Comparison of ENCODE assay signal across 8 mouse cellular contexts in the genomic region with DNA sequence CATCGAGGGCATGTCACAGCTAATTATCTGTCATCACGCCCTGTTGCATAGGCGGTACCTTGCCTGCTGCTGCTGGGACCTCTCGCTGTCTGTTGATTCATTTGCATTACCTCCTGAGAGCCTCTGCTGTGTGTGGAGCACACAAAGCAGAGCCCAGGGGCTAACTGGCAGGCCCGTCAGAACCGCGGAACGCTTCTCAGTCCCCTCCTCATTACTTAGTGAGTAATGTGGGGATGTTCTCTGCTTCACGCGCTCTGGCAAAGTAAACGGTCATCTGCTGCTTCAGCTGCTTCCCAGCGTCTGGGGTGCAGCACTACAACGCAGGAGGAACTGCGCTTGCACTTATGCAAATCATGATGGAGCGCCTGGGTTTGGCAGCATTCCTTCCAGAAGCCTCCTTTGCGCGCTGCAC. TPM values are rescaled to one million over a fixed set of nuclear protein-coding genes. Genes with fewer than 3 reads are reported as not detected.
DNase-seq lines count a peak whose midpoint lies in the region; ATAC-seq lines count a peak whose summit lies in the region.

No protein-coding gene starts in this region.

- H3K27me3 ChIP-seq in erythroblast, embryonic 14.5 days (ENCODE audit: control insufficient read depth) = no peaks in the 10 kb centered on the region
- H3K27me3 ChIP-seq in liver, embryonic 15.5 days = no peaks in the 10 kb centered on the region

- H3K4me1 ChIP-seq in erythroblast, embryonic 14.5 days (ENCODE audit: control insufficient read depth) = no peaks in the 10 kb centered on the region
- no peaks in the 10 kb centered on the region for H3K4me1 ChIP-seq in liver, embryonic 15.5 days (replicated peaks)

- ATAC-seq in erythroblast, adult 5-6 weeks (replicated peaks; ENCODE audit: low FRiP score, poor library complexity, severe bottlenecking) = no peak
- ATAC-seq in liver, embryonic 15.5 days (ENCODE audit: insufficient read depth) = no peak
- ATAC-seq in megakaryocyte progenitor cell, adult 5-6 weeks (replicated peaks; ENCODE audit: poor library complexity) = no peak

- intact Hi-C loops in gastrocnemius, postnatal 14 days (cut with DNase I; ENCODE audit: low total_unique reads) = no loop called here

- peak; percentile 39 to 47 for DNase-seq in cerebellum, postnatal 36 days
- DNase-seq in gastrocnemius, postnatal 14 days = peak; percentile 16
- peak; percentile 71 to 84 for DNase-seq in layer of hippocampus, adult 18-20 months (ENCODE audit: low spot score in 2 of 2)
- DNase-seq in retina, postnatal 1 day = peak; percentile 82

- H3K4me3 ChIP-seq in erythroblast, embryonic 14.5 days (replicated peaks) = peak overlapping the region; percentile 15
- no peak overlapping the region for H3K4me3 ChIP-seq in liver, embryonic 15.5 days (replicated peaks)

- no peaks in the 10 kb centered on the region for H3K9me3 ChIP-seq in erythroblast, embryonic 14.5 days (ENCODE audit: control insufficient read depth, low read length)
- no peaks in the 10 kb centered on the region for H3K9me3 ChIP-seq in liver, embryonic 15.5 days (replicated peaks)

- H3K4me2 ChIP-seq in liver, embryonic 15.5 days = peak overlapping the region; percentile 29

- no peaks in the 10 kb centered on the region for H3K36me3 ChIP-seq in erythroblast, embryonic 14.5 days (ENCODE audit: control insufficient read depth)
- no peaks in the 10 kb centered on the region for H3K36me3 ChIP-seq in liver, embryonic 15.5 days (replicated peaks)

- WGBS in liver, embryonic 15.5 days (ENCODE audit: insufficient replicate concordance) = 2% methylated on average over 17 of the region's 17 CpGs

- H3K9ac ChIP-seq in liver, embryonic 15.5 days = no peak overlapping the region

- no peak overlapping the region for H3K27ac ChIP-seq in liver, embryonic 15.5 days (replicated peaks)

RNA-seq across cellular contexts. Expression of a gene that starts 30.6 kb away (rescaled TPM):
- not detected in 2 replicates for polyA plus RNA-seq in erythroblast, embryonic 14.5 days (2012)
- not detected in 2 replicates for total RNA-seq in erythroblast, adult 5-6 weeks (2015; ENCODE audit: low replicate concordance)
- not detected in 2 replicates for total RNA-seq in erythroblast, adult 5-6 weeks (2017; ENCODE audit: low replicate concordance)
- total RNA-seq in gastrocnemius, postnatal 14 days (2021) = under 1 TPM; 0.40 to 0.51 TPM
- total RNA-seq in layer of hippocampus, adult 18-20 months (2021) = under 1 TPM; 0.47 to 0.48 TPM
- polyA plus RNA-seq in liver, embryonic 15.5 days (2015; fragmentation: Nextera tagmentation; extraction: Ambion mirVana) = not detected in 2 replicates
- total RNA-seq in megakaryocyte progenitor cell, adult 5-6 weeks (2015) = not detected in 2 replicates
- total RNA-seq in megakaryocyte progenitor cell, adult 5-6 weeks (2017) = not detected in 2 replicates

RNA-seq across cellular contexts. Expression of a gene that starts 45.9 kb away (rescaled TPM):
- polyA plus RNA-seq in erythroblast, embryonic 14.5 days (2012) = 0.01 TPM in 2 replicates
- not detected in 2 replicates for total RNA-seq in erythroblast, adult 5-6 weeks (2015; ENCODE audit: low replicate concordance)
- total RNA-seq in erythroblast, adult 5-6 weeks (2017; ENCODE audit: low replicate concordance) = not detected in 2 replicates
- 1 to 10 TPM; 2.9 to 4.4 TPM for total RNA-seq in gastrocnemius, postnatal 14 days (2021)
- total RNA-seq in layer of hippocampus, adult 18-20 months (2021) = 10 to 100 TPM; 27.3 to 37.6 TPM
- 5.5 and 6.9 TPM in 2 replicates for polyA plus RNA-seq in liver, embryonic 15.5 days (2015; fragmentation: Nextera tagmentation; extraction: Ambion mirVana)
- not detected in 2 replicates for total RNA-seq in megakaryocyte progenitor cell, adult 5-6 weeks (2015)
- not detected in 2 replicates for total RNA-seq in megakaryocyte progenitor cell, adult 5-6 weeks (2017)

Comparison
In these comparisons a context has a peak if more than half of its experiments do, and no peak if none do; other contexts are left out.
1. DNase-seq: peak in every context shown above with its lines; median percentile 82 in retina, postnatal 1 day; 78 in layer of hippocampus, adult 18-20 months; 43 in cerebellum, postnatal 36 days; 16 in gastrocnemius, postnatal 14 days.
2. RNA of a gene that starts 45.9 kb away (total RNA-seq): 27.3 to 37.6 TPM in layer of hippocampus, adult 18-20 months; 2.9 to 4.4 TPM in gastrocnemius, postnatal 14 days, not detected in erythroblast, adult 5-6 weeks and not detected in megakaryocyte progenitor cell, adult 5-6 weeks; every median in the first group is over 4 times any median in the second.